Mouse (Mus musculus) 416B (cell line): ENCODE results near the gene Hist1h2bc.

ENCODE experiments used
- DNase-seq: peaks from one replicate; pipeline ENCODE4 v3.0.0; 2011; ENCODE audit warnings: low read depth

The Hist1h2bc gene

GRCm38 (mm10) chr13:23737091-23737490, 53.1 kb downstream of the Hist1h2bc start:
- no peak for DNase-seq

DNA sequence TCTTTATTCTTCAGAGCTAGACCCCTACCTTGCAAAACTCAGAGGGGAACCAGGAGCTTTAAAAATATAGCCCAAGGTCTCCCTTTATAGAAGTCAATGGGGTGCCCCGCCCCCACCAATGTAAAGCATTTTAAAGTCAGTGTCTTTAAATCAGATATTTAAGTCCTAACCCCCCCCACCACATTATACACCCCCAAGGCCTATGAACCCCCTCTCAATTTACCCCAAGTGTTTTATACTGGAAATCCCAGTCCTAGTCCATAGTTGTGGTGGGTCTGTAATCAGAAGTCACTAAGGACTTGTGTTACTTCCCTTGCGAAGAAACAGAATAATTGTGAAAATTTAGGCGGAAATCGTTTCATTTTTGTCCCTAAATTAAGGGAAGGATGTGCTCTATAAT, 54.0 kb downstream of the Hist1h2bc start:
- peak; percentile 77 for DNase-seq

DNA sequence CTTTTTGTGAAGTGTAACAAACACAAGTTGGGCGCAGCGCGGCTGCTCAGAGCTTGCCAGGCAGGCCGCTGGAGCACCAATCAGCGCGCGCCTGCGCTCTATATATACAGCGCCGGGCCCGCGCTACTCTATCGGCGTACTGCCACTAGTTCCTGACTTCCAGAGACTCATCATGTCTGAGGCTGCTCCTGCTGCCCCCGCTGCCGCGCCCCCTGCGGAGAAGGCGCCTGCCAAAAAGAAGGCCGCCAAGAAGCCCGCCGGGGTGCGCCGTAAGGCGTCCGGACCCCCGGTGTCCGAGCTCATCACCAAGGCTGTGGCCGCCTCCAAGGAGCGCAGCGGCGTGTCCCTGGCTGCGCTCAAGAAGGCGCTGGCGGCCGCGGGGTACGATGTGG, 54.7 kb downstream of the Hist1h2bc start, which contains the start of gene Hist1h1c:
TSS of gene Hist1h1c (plus strand) at position 132 of the 392 bp plus-strand sequence.
- peak; percentile 98 for DNase-seq

GRCm38 (mm10) chr13:23739069-23739921, 55.3 kb downstream of the Hist1h2bc start:
- DNase-seq: peak; percentile 99

- DNase-seq: no peak
Measured at GRCm38 (mm10) chr13:23739922-23740252, 55.9 kb downstream of the Hist1h2bc start.

GRCm38 (mm10) chr13:23740256-23740840, 56.3 kb downstream of the Hist1h2bc start:
- DNase-seq: no peak

- DNase-seq: peak; percentile 71
Measured at GRCm38 (mm10) chr13:23740910-23741309, 56.9 kb downstream of the Hist1h2bc start.

GRCm38 (mm10) chr13:23742007-23742406, 58.0 kb downstream of the Hist1h2bc start:
- peak; percentile 57 for DNase-seq
